Mouse (Mus musculus) T-helper 2 cell (primary cell): ENCODE measurements around the gene Ofd1.

Experiments
- in situ Hi-C: fragments of 300-600 bp; cut with MboI, MseI; formaldehyde crosslinking; loops from one replicate; pipeline ENCODE4 v1.15.1; 2025; ENCODE audit warnings: high pct_unique_total_duplicates

The Ofd1 gene

GRCm38 (mm10) chrX:166359927-166360440, 80.5 kb downstream of the Ofd1 start:
- in situ Hi-C loops, result loop anchor here (10.0 kb wide), 1 partner anchor 195 kb away; no protein-coding TSS in a partner anchor

DNA sequence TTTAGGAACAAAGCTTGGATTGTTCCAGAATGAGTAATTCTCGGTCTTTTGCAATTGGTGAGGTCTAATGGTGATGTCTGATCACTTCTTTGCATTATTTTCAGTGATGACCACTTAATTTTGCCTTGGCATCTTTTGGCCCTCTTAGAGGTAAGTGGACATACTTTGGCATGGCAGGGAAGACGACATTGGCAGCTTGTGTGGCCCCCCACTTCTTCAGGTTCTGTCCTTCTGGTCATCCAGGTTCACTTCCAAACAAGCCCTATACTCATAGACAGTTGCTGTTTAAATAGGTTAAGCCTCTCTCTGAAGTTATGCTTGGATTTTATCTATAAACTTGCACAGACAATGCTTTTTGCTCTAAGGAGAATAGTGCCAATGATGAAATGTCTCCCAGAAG, 81.5 kb downstream of the Ofd1 start:
- in situ Hi-C loops, result loop anchor here (10.0 kb wide), 1 partner anchor 194 kb away; no protein-coding TSS in a partner anchor

- in situ Hi-C loops, result loop anchor here (10.0 kb wide), 1 partner anchor 191 kb away; no protein-coding TSS in a partner anchor
Measured at GRCm38 (mm10) chrX:166356276-166356675, 84.2 kb downstream of the Ofd1 start.

DNA sequence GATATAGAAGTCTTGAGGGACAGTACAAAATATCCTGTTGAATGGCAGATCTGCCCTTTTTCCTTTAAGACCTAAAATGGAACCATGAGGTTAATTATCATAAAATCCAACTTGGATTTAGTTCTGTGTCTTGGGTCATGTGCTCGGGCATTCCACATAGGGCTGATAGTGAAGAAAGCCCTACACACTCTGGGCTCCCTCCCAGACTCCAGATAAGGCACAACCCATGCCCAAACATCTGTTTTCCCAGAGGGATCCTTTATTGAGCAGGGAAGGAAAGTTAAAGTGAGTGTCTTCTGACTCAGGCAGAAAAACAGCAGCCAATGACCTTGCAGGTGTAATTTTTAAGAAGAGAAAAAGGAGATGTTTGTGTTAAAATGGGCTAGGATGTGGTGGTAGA, 85.6 kb downstream of the Ofd1 start:
- in situ Hi-C loops, result loop anchor here (10.0 kb wide), 1 partner anchor 190 kb away; no protein-coding TSS in a partner anchor

- in situ Hi-C loops, result loop anchor here (10.0 kb wide), 1 partner anchor 189 kb away; no protein-coding TSS in a partner anchor
Measured at GRCm38 (mm10) chrX:166353412-166353811, 87.1 kb downstream of the Ofd1 start.

DNA sequence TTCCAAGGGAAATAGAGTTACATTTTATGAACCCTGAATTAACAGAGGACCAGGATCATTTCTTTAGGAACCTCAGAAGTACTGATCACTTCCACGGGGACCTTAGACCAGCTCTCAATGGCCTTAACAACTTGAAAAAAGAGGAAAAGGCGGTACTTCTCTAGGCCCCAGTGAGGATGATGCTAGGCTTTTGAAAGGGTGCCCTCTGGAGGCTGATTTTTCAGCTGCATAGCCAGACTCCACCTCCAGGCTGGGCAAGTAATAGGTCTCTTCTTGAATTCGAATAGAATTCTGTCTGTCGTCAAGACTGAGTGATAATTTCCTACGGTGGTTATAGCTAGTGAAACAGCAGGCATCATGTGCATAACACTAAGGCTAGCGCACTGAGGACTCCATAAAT, 88.7 kb downstream of the Ofd1 start:
- in situ Hi-C loops, result loop anchor here (10.0 kb wide), 1 partner anchor 187 kb away; no protein-coding TSS in a partner anchor

GRCm38 (mm10) chrX:166348634-166349033, 91.9 kb downstream of the Ofd1 start:
- in situ Hi-C loops, result no loop called here

- in situ Hi-C loops, result no loop called here
Measured at GRCm38 (mm10) chrX:166348086-166348485, 92.4 kb downstream of the Ofd1 start.

GRCm38 (mm10) chrX:166344228-166345015, 96.1 kb downstream of the Ofd1 start:
- in situ Hi-C loops, result no loop called here

DNA sequence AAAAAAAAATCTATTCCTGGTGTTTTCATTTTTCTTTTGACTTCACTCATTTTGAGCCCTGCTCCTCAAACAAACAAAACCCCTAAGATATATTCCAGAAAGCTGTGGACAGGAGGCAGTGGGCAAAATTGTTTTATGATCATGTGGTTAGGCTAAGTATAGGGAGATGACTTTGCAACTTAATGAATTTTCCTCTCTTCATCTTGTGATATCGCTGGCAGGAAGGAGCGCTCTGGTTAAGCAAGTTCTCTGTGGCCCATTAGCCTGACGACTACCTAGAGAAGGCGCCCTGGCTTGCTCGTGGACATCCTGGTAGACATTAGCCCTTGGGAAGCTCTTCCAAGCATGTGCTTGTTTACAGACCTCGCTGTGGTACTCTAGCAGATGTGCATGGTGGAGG, 98.7 kb downstream of the Ofd1 start:
- in situ Hi-C loops, result no loop called here
